Mouse (Mus musculus) CH12.LX (cell line): ENCODE data around the gene Trim32.

Source experiments
- CTCF ChIP-seq, 2 experiments: IDR thresholded peaks in 1 of 2; conservative IDR thresholded peaks in 1 of 2; 2 replicates each; pipeline ENCODE4 v1.5.1; 2011 to 2012; ENCODE audit warnings: low read depth in 2 of 2, low read length in 2 of 2, improper control_type of control experiment in 1 of 2, inconsistent platforms in 1 of 2, mild to moderate bottlenecking in 1 of 2, moderate library complexity in 1 of 2
- ETS1 ChIP-seq: conservative IDR thresholded peaks from 2 replicates; pipeline ENCODE4 v1.6.1; 2012; ENCODE audit warnings: low read depth, mild to moderate bottlenecking, inconsistent platforms, low read length, improper control_type of control experiment, moderate library complexity
- SIN3A ChIP-seq: IDR thresholded peaks from 2 replicates; pipeline ENCODE4 v1.6.1; 2012; ENCODE audit warnings: low read length, improper control_type of control experiment, inconsistent platforms
- UBTF ChIP-seq: IDR thresholded peaks from 2 replicates; pipeline ENCODE4 v1.6.1; 2012; ENCODE audit warnings: low read depth, mild to moderate bottlenecking, inconsistent platforms, low read length, improper control_type of control experiment, moderate library complexity
- ZKSCAN1 ChIP-seq: IDR thresholded peaks from 2 replicates; pipeline ENCODE4 v1.6.1; 2012; ENCODE audit warnings: low read depth, inconsistent platforms, low read length, improper control_type of control experiment, borderline replicate concordance

DNA sequence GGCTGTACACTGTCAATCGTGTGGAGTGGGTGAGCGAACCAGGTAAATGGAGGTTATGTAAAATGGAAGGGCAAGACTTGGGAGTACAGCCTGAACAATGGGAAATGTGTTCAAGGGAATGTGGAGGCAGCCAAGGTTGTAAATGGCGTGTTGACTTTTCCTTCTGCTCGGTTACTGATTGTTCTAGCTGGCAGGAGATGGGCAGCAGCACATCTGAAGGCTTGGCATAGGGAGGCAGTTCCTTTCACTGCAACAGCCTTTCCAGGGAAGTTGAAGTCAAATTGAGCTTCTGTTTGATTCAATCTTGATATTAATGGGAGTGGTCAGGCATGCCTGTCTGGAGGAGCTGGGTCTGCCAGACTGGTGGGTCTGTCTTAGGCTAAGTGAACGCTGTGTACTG is 5.5 kb downstream of the Trim32 start:
- TF ChIP-seq CTCF (conservative IDR thresholded peaks at IDR 0.05 in 1 of 2, IDR thresholded peaks at IDR 0.05 in 1 of 2; ENCODE audit: low read depth in 2 of 2, low read length in 2 of 2): no peak
- TF ChIP-seq UBTF: no peak
- TF ChIP-seq ETS1: no peak
- TF ChIP-seq SIN3A: no peak
- TF ChIP-seq ZKSCAN1: no peak
